Mouse (Mus musculus) liver, adult 2 months (tissue): ENCODE measurements around the gene Gm20388.

Experiments
- CTCF ChIP-seq: fragments of 200-500 bp; IDR thresholded peaks from 2 replicates; pipeline ENCODE4 v1.5.1; 2011; ENCODE audit warnings: low read depth, low read length, control low read depth
- POLR2A ChIP-seq: fragments of 200-500 bp; IDR thresholded peaks from 2 replicates; pipeline ENCODE4 v1.6.1; 2011; ENCODE audit warnings: low read length, control low read depth; ENCODE audit not compliant: insufficient read depth; ENCODE audit errors: extremely low read depth

- TF ChIP-seq POLR2A (no peak), CTCF (no peak)
Observed at GRCm38 (mm10) chr8:123671454-123671853, 3760.8 kb downstream of the Gm20388 start.
